Mouse (Mus musculus) erythroblast, embryonic 14.5 days (primary cell): Measurements from ENCODE around the gene Avl9.

ENCODE experiments used
- GATA1 ChIP-seq: IDR thresholded peaks from 2 replicates; pipeline ENCODE4 v1.6.1; 2012; ENCODE audit warnings: low read length, inconsistent platforms, mixed read lengths
- TAL1 ChIP-seq: IDR thresholded peaks from 3 replicates; pipeline ENCODE4 v1.6.1; 2012; ENCODE audit warnings: low read length, inconsistent platforms, mixed read lengths

DNA sequence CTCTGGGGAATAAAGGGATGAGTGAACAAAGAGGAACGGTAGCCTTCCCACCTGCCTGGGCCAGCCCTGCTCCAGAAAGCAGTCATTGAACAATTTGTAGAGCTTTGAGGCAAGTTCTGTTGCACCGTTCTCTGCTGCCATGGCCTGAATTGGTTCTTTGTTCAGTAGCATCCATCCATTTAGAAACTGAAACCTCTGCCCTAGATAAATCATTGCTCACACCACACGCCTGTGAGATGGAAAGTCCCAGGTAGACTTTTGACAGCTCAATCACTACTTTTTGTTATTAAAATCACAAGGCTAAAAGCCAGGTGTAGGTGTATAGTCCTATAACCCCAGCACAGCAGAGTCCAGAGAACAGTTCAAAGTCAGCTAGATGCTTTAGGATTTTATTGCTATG, 50.6 kb downstream of the Avl9 start:
- TF ChIP-seq TAL1 (no peak), GATA1 (no peak)
